Mouse (Mus musculus) erythroid progenitor cell, adult 5-6 weeks (primary cell): ENCODE measurements around the gene Il17re. TPM values are rescaled to one million over a fixed set of nuclear protein-coding genes. Genes with fewer than 3 reads are reported as not detected.

Source experiments
- total RNA-seq, 2 experiments: library from RNA; stranded (forward) in 1 of 2; stranded (reverse) in 1 of 2; fragments of 150-400 nt in 1 of 2; fragments of 186-747, 209-891 nt in 1 of 2; gene quantifications; 2 replicates each; pipeline versions ENCODE4 v1.2.3 to v1.2.4; 2015 to 2017; ENCODE audit warnings: low replicate concordance in 2 of 2

The Il17re gene
- total RNA-seq, 2 experiments from 2014 or later: not detected

Other genes starting within 250 kb of the Il17re start
- gene Mtmr14, start 220.6 kb upstream of the Il17re start, total RNA-seq (2015; ENCODE audit: low replicate concordance): 25.6 and 28.9 TPM in 2 replicates
- gene Mtmr14, start 220.6 kb upstream of the Il17re start, total RNA-seq (2017; ENCODE audit: low replicate concordance): 28.8 and 42.9 TPM in 2 replicates
- gene Cpne9, start 176.2 kb upstream of the Il17re start, total RNA-seq (2015; ENCODE audit: low replicate concordance): 0.36 TPM in 1 of 2 replicates, not detected in the other
- gene Cpne9, start 176.2 kb upstream of the Il17re start, total RNA-seq (2017; ENCODE audit: low replicate concordance): 0.64 TPM in 1 of 2 replicates, not detected in the other
- 33.5 and 43.6 TPM in 2 replicates for gene Brpf1, start 151.3 kb upstream of the Il17re start, total RNA-seq (2015; ENCODE audit: low replicate concordance)
- 30.7 and 41.5 TPM in 2 replicates for gene Brpf1, start 151.3 kb upstream of the Il17re start, total RNA-seq (2017; ENCODE audit: low replicate concordance)
- 3.2 and 9.2 TPM in 2 replicates for gene Ogg1, start 131.5 kb upstream of the Il17re start, total RNA-seq (2015; ENCODE audit: low replicate concordance)
- not detected in 2 replicates for gene Ogg1, start 131.5 kb upstream of the Il17re start, total RNA-seq (2017; ENCODE audit: low replicate concordance)
- 8.8 and 13.3 TPM in 2 replicates for gene Camk1, start 114.5 kb upstream of the Il17re start, total RNA-seq (2015; ENCODE audit: low replicate concordance)
- gene Camk1, start 114.5 kb upstream of the Il17re start, total RNA-seq (2017; ENCODE audit: low replicate concordance): 3.1 and 8.5 TPM in 2 replicates
- gene Tada3, start 80.6 kb upstream of the Il17re start, total RNA-seq (2015; ENCODE audit: low replicate concordance): 1.7 and 6.8 TPM in 2 replicates
- gene Tada3, start 80.6 kb upstream of the Il17re start, total RNA-seq (2017; ENCODE audit: low replicate concordance): 9.9 and 10.9 TPM in 2 replicates
- 45.3 and 71.7 TPM in 2 replicates for gene Arpc4, start 80.4 kb upstream of the Il17re start, total RNA-seq (2015; ENCODE audit: low replicate concordance)
- gene Arpc4, start 80.4 kb upstream of the Il17re start, total RNA-seq (2017; ENCODE audit: low replicate concordance): 33.7 and 71.5 TPM in 2 replicates
- gene Ttll3, start 69.2 kb upstream of the Il17re start, total RNA-seq (2015; ENCODE audit: low replicate concordance): 0.72 TPM in 1 of 2 replicates, not detected in the other
- gene Ttll3, start 69.2 kb upstream of the Il17re start, total RNA-seq (2017; ENCODE audit: low replicate concordance): 1.7 and 4.0 TPM in 2 replicates
- gene Rpusd3, start 39.1 kb upstream of the Il17re start, total RNA-seq (2015; ENCODE audit: low replicate concordance): not detected in 2 replicates
- 1.4 and 2.1 TPM in 2 replicates for gene Rpusd3, start 39.1 kb upstream of the Il17re start, total RNA-seq (2017; ENCODE audit: low replicate concordance)
- gene Cidec, start 22.7 kb upstream of the Il17re start, total RNA-seq (2015; ENCODE audit: low replicate concordance): not detected in 2 replicates
- not detected in 2 replicates for gene Cidec, start 22.7 kb upstream of the Il17re start, total RNA-seq (2017; ENCODE audit: low replicate concordance)
- 11.2 and 13.0 TPM in 2 replicates for gene Jagn1, start 15.9 kb upstream of the Il17re start, total RNA-seq (2015; ENCODE audit: low replicate concordance)
- 4.5 and 6.9 TPM in 2 replicates for gene Jagn1, start 15.9 kb upstream of the Il17re start, total RNA-seq (2017; ENCODE audit: low replicate concordance)
- not detected in 2 replicates for gene Il17rc, start 12.9 kb downstream of the Il17re start, total RNA-seq (2015; ENCODE audit: low replicate concordance)
- gene Il17rc, start 12.9 kb downstream of the Il17re start, total RNA-seq (2017; ENCODE audit: low replicate concordance): not detected in 2 replicates
- not detected in 2 replicates for gene Creld1, start 24.8 kb downstream of the Il17re start, total RNA-seq (2015; ENCODE audit: low replicate concordance)
- gene Creld1, start 24.8 kb downstream of the Il17re start, total RNA-seq (2017; ENCODE audit: low replicate concordance): not detected in 2 replicates
- not detected in 2 replicates for gene Prrt3, start 43.4 kb downstream of the Il17re start, total RNA-seq (2015; ENCODE audit: low replicate concordance)
- gene Prrt3, start 43.4 kb downstream of the Il17re start, total RNA-seq (2017; ENCODE audit: low replicate concordance): not detected in 2 replicates
- gene Emc3, start 73.2 kb downstream of the Il17re start, total RNA-seq (2015; ENCODE audit: low replicate concordance): 23.5 and 67.8 TPM in 2 replicates
- gene Emc3, start 73.2 kb downstream of the Il17re start, total RNA-seq (2017; ENCODE audit: low replicate concordance): 15.2 and 28.4 TPM in 2 replicates
- 33.9 and 57.8 TPM in 2 replicates for gene Fancd2, start 73.2 kb downstream of the Il17re start, total RNA-seq (2015; ENCODE audit: low replicate concordance)
- 28.6 and 48.3 TPM in 2 replicates for gene Fancd2, start 73.2 kb downstream of the Il17re start, total RNA-seq (2017; ENCODE audit: low replicate concordance)
- not detected in 2 replicates for gene Fancd2os, start 142.2 kb downstream of the Il17re start, total RNA-seq (2015; ENCODE audit: low replicate concordance)
- not detected in 2 replicates for gene Fancd2os, start 142.2 kb downstream of the Il17re start, total RNA-seq (2017; ENCODE audit: low replicate concordance)
- gene Brk1, start 146.3 kb downstream of the Il17re start, total RNA-seq (2015; ENCODE audit: low replicate concordance): 109 and 117 TPM in 2 replicates
- gene Brk1, start 146.3 kb downstream of the Il17re start, total RNA-seq (2017; ENCODE audit: low replicate concordance): 41.2 and 42.5 TPM in 2 replicates
- gene Vhl, start 165.5 kb downstream of the Il17re start, total RNA-seq (2015; ENCODE audit: low replicate concordance): 4.7 and 52.0 TPM in 2 replicates
- gene Vhl, start 165.5 kb downstream of the Il17re start, total RNA-seq (2017; ENCODE audit: low replicate concordance): 3.6 and 4.2 TPM in 2 replicates
- 7.2 and 23.1 TPM in 2 replicates for gene Irak2, start 180.0 kb downstream of the Il17re start, total RNA-seq (2015; ENCODE audit: low replicate concordance)
- 34.8 and 64.6 TPM in 2 replicates for gene Irak2, start 180.0 kb downstream of the Il17re start, total RNA-seq (2017; ENCODE audit: low replicate concordance)
- 14.3 and 17.7 TPM in 2 replicates for gene Tatdn2, start 238.6 kb downstream of the Il17re start, total RNA-seq (2015; ENCODE audit: low replicate concordance)
- 44.0 and 55.7 TPM in 2 replicates for gene Tatdn2, start 238.6 kb downstream of the Il17re start, total RNA-seq (2017; ENCODE audit: low replicate concordance)